Mouse (Mus musculus) midbrain, postnatal 0 days (tissue): ENCODE results near the gene Csnk2a2. TPM values are rescaled to one million over a fixed set of nuclear protein-coding genes. Genes with fewer than 3 reads are reported as not detected.

Source experiments
- ATAC-seq: fragments of 200-750 bp; cut with Nextera tagmentation; 2 replicates; pipeline ENCODE4 v1.8.0; 2017; ENCODE audit warnings: moderate number of reproducible peaks, mild to moderate bottlenecking, moderate TSS enrichment, moderate library complexity; ENCODE audit not compliant: low FRiP score
- DNase-seq: peaks from one replicate; pipeline ENCODE4 v3.0.0-alpha.2; 2015; ENCODE audit warnings: low spot score
- H3K27ac ChIP-seq: fragments of 300-500 bp; sonication (generic); 2 replicates; pipeline ENCODE4 v1.5.1; 2014; ENCODE audit warnings: low read depth, mild to moderate bottlenecking, low read length, mixed read lengths
- H3K27me3 ChIP-seq: fragments of 300-500 bp; sonication (generic); 2 replicates; pipeline ENCODE4 v1.6.1; 2014; ENCODE audit warnings: low read length, control low read depth, mixed read lengths; ENCODE audit not compliant: insufficient read depth
- H3K36me3 ChIP-seq: fragments of 300-500 bp; sonication (generic); 2 replicates; pipeline ENCODE4 v1.6.1; 2014; ENCODE audit warnings: low read length, control low read depth, mixed read lengths; ENCODE audit not compliant: insufficient read depth
- H3K4me1 ChIP-seq: fragments of 300-500 bp; sonication (generic); 2 replicates; pipeline ENCODE4 v1.6.1; 2014; ENCODE audit warnings: mild to moderate bottlenecking, control low read depth, antibody characterized with exemption, low read length, mixed read lengths; ENCODE audit not compliant: insufficient read depth
- H3K4me2 ChIP-seq: fragments of 300-500 bp; sonication (generic); 2 replicates; pipeline ENCODE4 v1.6.1; 2014; ENCODE audit warnings: low read depth, mild to moderate bottlenecking, low read length, mixed read lengths; ENCODE audit not compliant: poor library complexity, severe bottlenecking
- H3K4me3 ChIP-seq: fragments of 300-500 bp; sonication (generic); 2 replicates; pipeline ENCODE4 v1.5.1; 2014; ENCODE audit warnings: low read depth, mild to moderate bottlenecking, low read length, moderate library complexity
- H3K9ac ChIP-seq: fragments of 300-500 bp; sonication (generic); replicated peaks from 2 replicates; pipeline ENCODE4 v1.6.1; 2014; ENCODE audit warnings: mild to moderate bottlenecking, low read length, moderate library complexity, mixed read lengths; ENCODE audit not compliant: poor library complexity, severe bottlenecking
- H3K9me3 ChIP-seq: fragments of 300-500 bp; sonication (generic); 2 replicates; pipeline ENCODE4 v1.6.1; 2016; ENCODE audit warnings: low read length, control low read depth
- CTCF ChIP-seq: IDR thresholded peaks from 2 replicates; pipeline ENCODE4 v1.5.1; 2016; ENCODE audit warnings: antibody characterized with exemption, mild to moderate bottlenecking
- WGBS: fragments of 180-500 bp; shearing (Covaris S2); extraction: QIAGEN DNeasy Blood & Tissue Kit; methylation state at CpG from one replicate; pipeline ENCODE4 v1.1.7; 2014; 5-methylcytosine and 5-hydroxymethylcytosine counted together
- polyA plus RNA-seq: library from polyadenylated mRNA; unstranded; fragments of >200 nt; fragmentation: Nextera tagmentation; extraction: Ambion mirVana; gene quantifications from 2 replicates; pipeline ENCODE4 v1.2.1, GENCODE M21; 2015
- total RNA-seq: library from RNA; depleted of rRNA; stranded (reverse); fragments of >200 nt; gene quantifications from 2 replicates; pipeline ENCODE4 v1.2.3, GENCODE M21; 2014

The Csnk2a2 gene
- total and polyA plus RNA-seq, 2 experiments from 2014 or later: 8.1 to 19.8 TPM

- Histone ChIP-seq H3K36me3 (no peaks in the 10 kb centered on the region), H3K4me2 (no peak overlapping the region), H3K27ac (no peak overlapping the region), H3K27me3 (no peaks in the 10 kb centered on the region), H3K9me3 (no peaks in the 10 kb centered on the region), H3K4me3 (no peak overlapping the region), H3K9ac (no peak overlapping the region), H3K4me1 (no peaks in the 10 kb centered on the region)
- TF ChIP-seq CTCF: no peak
- ATAC-seq (no peak), DNase-seq (no peak)
- 56% methylated on average over 5 of the region's 5 CpGs for WGBS
These were observed 15.0 kb upstream of the Csnk2a2 start for GRCm38 (mm10) chr8:95504835-95505234.

DNA sequence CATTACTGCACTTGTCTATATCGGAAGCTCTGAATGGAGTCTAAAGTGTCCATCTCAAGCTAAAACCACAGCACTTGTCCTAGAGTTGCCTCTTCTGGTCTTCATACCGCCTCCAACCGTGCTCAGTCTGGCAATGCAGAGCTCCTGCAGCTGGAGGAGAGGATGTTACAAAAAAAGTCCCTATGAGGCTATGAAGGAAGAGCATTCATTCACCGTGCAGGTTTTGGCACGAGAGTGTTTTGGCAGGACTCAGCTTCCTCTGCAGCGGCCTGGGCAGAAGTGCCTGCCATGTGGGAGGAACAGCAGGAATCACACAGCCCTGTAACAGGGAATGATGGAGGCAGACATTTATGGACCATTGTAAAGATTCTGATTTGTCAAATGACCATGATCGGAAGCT is 12.6 kb upstream of the Csnk2a2 start:
- Histone ChIP-seq H3K9me3 (no peaks in the 10 kb centered on the region), H3K27ac (no peak overlapping the region), H3K27me3 (no peaks in the 10 kb centered on the region), H3K9ac (no peak overlapping the region), H3K4me1 (no peaks in the 10 kb centered on the region), H3K4me3 (no peak overlapping the region), H3K4me2 (no peak overlapping the region), H3K36me3 (no peaks in the 10 kb centered on the region)
- no peak for ATAC-seq
- 76% methylated on average over 7 of the region's 7 CpGs for WGBS
- DNase-seq: peak; percentile 36
- no peak for TF ChIP-seq CTCF

DNA sequence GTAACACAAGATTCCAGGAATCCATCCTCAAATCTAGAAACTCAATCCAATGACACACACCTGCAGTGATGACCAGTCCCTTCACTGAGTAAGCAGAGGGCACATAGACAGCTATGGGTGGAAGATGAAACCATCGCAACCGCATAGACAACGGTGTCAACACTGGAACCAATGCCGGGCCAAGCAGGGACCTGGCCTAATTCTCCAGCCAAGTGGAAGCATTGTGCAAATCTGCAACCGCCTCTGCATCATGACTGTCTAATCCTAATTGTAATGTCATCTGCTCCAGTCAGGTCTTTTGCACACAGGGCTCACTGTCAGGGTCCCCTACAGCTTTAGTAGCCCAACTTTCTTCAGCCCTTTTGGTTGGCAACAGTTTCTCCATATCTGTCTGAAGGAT is 10.6 kb upstream of the Csnk2a2 start:
- no peak for ATAC-seq

DNA sequence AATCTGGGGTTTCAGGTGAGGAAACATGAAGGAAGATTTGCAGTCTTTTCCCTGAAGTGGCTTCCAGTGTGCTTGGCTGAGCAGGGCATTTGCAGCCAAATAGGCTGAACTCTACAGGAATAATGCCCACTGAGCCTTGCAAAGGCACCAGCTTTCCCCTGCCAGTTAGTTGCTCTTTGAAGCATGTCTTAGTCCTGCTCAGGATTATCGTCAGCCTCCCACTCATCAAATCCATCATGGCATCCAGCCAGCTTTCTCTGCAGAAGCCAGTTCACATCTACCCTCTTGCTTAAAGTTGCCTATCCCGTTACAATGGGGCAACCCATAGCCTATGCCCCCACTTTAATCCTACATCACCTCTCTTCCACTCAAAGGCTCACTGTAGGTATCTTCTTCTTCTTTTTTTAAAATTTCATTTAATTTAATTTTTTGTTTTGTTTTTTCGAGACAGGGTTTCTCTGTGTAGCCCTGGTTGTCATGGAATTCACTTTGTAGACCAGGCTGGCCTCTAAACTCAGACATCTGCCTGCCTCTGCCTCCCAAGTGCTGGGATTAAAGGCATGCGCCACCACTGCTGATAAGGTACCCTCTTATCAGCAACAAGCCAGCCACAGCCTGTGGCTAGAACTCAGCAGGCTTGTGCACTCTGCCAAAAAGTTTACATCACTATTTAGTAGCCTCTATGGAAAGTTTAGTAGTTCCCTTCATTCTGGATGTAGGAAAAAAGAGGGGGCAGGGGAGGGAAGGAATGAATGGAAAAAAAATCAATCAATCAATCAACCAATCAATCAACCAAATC is 9.6 kb upstream of the Csnk2a2 start:
- H3K27me3 ChIP-seq: no peaks in the 10 kb centered on the region
- no peaks in the 10 kb centered on the region for H3K36me3 ChIP-seq
- no peak overlapping the region for H3K9ac ChIP-seq
- H3K4me1 ChIP-seq: peaks cover 2% of the 10 kb centered on the region; the same call in 1 of the 2 replicates
- no peak for TF ChIP-seq CTCF
- peak; percentile 61 for DNase-seq
- no peak overlapping the region for H3K4me2 ChIP-seq
- no peak overlapping the region for H3K27ac ChIP-seq
- WGBS: 60% methylated on average over 4 of the region's 4 CpGs
- no peaks in the 10 kb centered on the region for H3K9me3 ChIP-seq
- no peak overlapping the region for H3K4me3 ChIP-seq
- ATAC-seq: no peak

More for the DNA sequence above, 10.6 kb upstream of the Csnk2a2 start:
- H3K36me3 ChIP-seq: no peaks in the 10 kb centered on the region
- H3K4me2 ChIP-seq: no peak overlapping the region
- no peak for TF ChIP-seq CTCF
- no peak overlapping the region for H3K4me3 ChIP-seq
- no peak for DNase-seq
- H3K9me3 ChIP-seq: no peaks in the 10 kb centered on the region
- 85% methylated on average over 5 of the region's 5 CpGs for WGBS
- no peak overlapping the region for H3K27ac ChIP-seq
- no peaks in the 10 kb centered on the region for H3K27me3 ChIP-seq
- H3K9ac ChIP-seq: no peak overlapping the region
- H3K4me1 ChIP-seq: peaks cover 2% of the 10 kb centered on the region; the same call in 1 of the 2 replicates

GRCm38 (mm10) chr8:95497821-95498220 is 8.0 kb upstream of the Csnk2a2 start:
- DNase-seq (no peak), ATAC-seq (no peak)
- Histone ChIP-seq H3K27me3 (no peaks in the 10 kb centered on the region), H3K27ac (no peak overlapping the region), H3K4me2 (no peak overlapping the region), H3K9me3 (no peaks in the 10 kb centered on the region), H3K36me3 (no peaks in the 10 kb centered on the region), H3K4me1 (peaks cover 2% of the 10 kb centered on the region; the same call in 1 of the 2 replicates), H3K4me3 (no peak overlapping the region), H3K9ac (no peak overlapping the region)
- WGBS: 84% methylated on average over 3 of the region's 3 CpGs
- no peak for TF ChIP-seq CTCF

GRCm38 (mm10) chr8:95496420-95496819 is 6.6 kb upstream of the Csnk2a2 start:
- Histone ChIP-seq H3K9ac (no peak overlapping the region), H3K4me2 (no peak overlapping the region), H3K27me3 (no peaks in the 10 kb centered on the region), H3K36me3 (no peaks in the 10 kb centered on the region), H3K9me3 (no peaks in the 10 kb centered on the region), H3K4me3 (no peak overlapping the region), H3K27ac (no peak overlapping the region), H3K4me1 (peaks cover 2% of the 10 kb centered on the region; the same call in 1 of the 2 replicates)
- ATAC-seq (no peak), DNase-seq (no peak)
- WGBS: 29% methylated on average over 3 of the region's 3 CpGs
- TF ChIP-seq CTCF: no peak
